Mouse (Mus musculus): Measurements from ENCODE around the gene Strn3.

Strn3 gene

GRCm38 (mm10) chr12:51690893-51691844, 528 bp downstream of the Strn3 start, which contains the start of gene Ap4s1:
TSS of gene Ap4s1 (plus strand) at chr12:51691033.
- 1% methylated on average over 99 of the region's 108 CpGs for WGBS

- WGBS = 66% methylated on average over 2 of the region's 2 CpGs
These were observed 3.2 kb downstream of the Strn3 start for GRCm38 (mm10) chr12:51688546-51688945.

GRCm38 (mm10) chr12:51678844-51679243, 12.9 kb downstream of the Strn3 start:
- whole genome bisulfite sequencing = 65% methylated on average over 1 of the region's 1 CpGs

- 61% methylated on average over 2 of the region's 2 CpGs for WGBS
These were observed 15.3 kb downstream of the Strn3 start for GRCm38 (mm10) chr12:51676442-51676841.

- 53% methylated on average over 4 of the region's 4 CpGs for WGBS
These were observed 18.4 kb downstream of the Strn3 start for GRCm38 (mm10) chr12:51673270-51673669.

GRCm38 (mm10) chr12:51671231-51671891, 20.3 kb downstream of the Strn3 start:
- WGBS = 38% methylated on average over 5 of the region's 5 CpGs

GRCm38 (mm10) chr12:51666708-51667430, 24.8 kb downstream of the Strn3 start:
- WGBS = 51% methylated on average over 4 of the region's 4 CpGs

- 66% methylated on average over 1 of the region's 1 CpGs for WGBS
These were observed 35.7 kb downstream of the Strn3 start for GRCm38 (mm10) chr12:51655944-51656465.

GRCm38 (mm10) chr12:51641871-51642270, 49.8 kb downstream of the Strn3 start:
- 66% methylated on average over 6 of the region's 6 CpGs for WGBS

GRCm38 (mm10) chr12:51636689-51637470, 54.8 kb downstream of the Strn3 start:
- 60% methylated on average over 2 of the region's 2 CpGs for WGBS

- WGBS = 82% methylated on average over 2 of the region's 2 CpGs
These were observed 55.4 kb downstream of the Strn3 start for GRCm38 (mm10) chr12:51636260-51636659.

- 84% methylated on average over 4 of the region's 4 CpGs for WGBS
These were observed 58.2 kb downstream of the Strn3 start for GRCm38 (mm10) chr12:51633481-51633880.

- WGBS = 55% methylated on average over 5 of the region's 5 CpGs
These were observed 68.9 kb downstream of the Strn3 start for GRCm38 (mm10) chr12:51622670-51623365.

GRCm38 (mm10) chr12:51621161-51621560, 70.5 kb downstream of the Strn3 start:
- WGBS = 91% methylated on average over 5 of the region's 5 CpGs

- WGBS = 88% methylated on average over 5 of the region's 5 CpGs
These were observed 79.3 kb downstream of the Strn3 start for GRCm38 (mm10) chr12:51612361-51612760.

- 51% methylated on average over 4 of the region's 4 CpGs for WGBS
These were observed 85.6 kb downstream of the Strn3 start for GRCm38 (mm10) chr12:51606138-51606537.

GRCm38 (mm10) chr12:51603306-51603705, 88.4 kb downstream of the Strn3 start:
- WGBS = 93% methylated on average over 10 of the region's 10 CpGs

GRCm38 (mm10) chr12:51594030-51594470, 97.6 kb downstream of the Strn3 start:
- WGBS = 2% methylated on average over 18 of the region's 18 CpGs

- under 1% methylated on average over 73 of the region's 79 CpGs for WGBS
These were observed 98.3 kb downstream of the Strn3 start, which contains the start of gene Coch for GRCm38 (mm10) chr12:51593229-51594029. TSS of gene Coch (plus strand) at chr12:51593341.

All from cerebral cortex, adult 2 months (tissue).